Mouse (Mus musculus): Measurements from ENCODE around the gene Ptger2.
"Not testable (repeated sequence)": the region's sequence is repeated elsewhere in the genome, so short reads cannot be mapped to it uniquely, and the experiment has no call there.

The Ptger2 gene

GRCm38 (mm10) chr14:44987674-44988355 is at the start of gene Ptger2:
Gene Ptger2 (plus strand): TSS chr14:44988195.
- CTCF ChIA-PET: not testable (repeated sequence)

GRCm38 (mm10) chr14:44960746-44961145 is 27.2 kb upstream of the Ptger2 start:
- CTCF ChIA-PET: no interaction called here

- CTCF ChIA-PET: interaction anchor here (1.2 kb wide), 1 partner anchor 175 kb away, joined by 4 read pairs; no protein-coding TSS in a partner anchor
These were observed 10.7 kb upstream of the Ptger2 start for GRCm38 (mm10) chr14:44977278-44977677.

GRCm38 (mm10) chr14:44979887-44980286 is 8.1 kb upstream of the Ptger2 start:
- CTCF ChIA-PET: interaction anchor here (1.1 to 1.9 kb wide), 2 partner anchors 163 to 175 kb away, joined by 4 read pairs; no protein-coding TSS in a partner anchor

- CTCF ChIA-PET: interaction anchor here (0.9 kb wide), 1 partner anchor 9 kb away, joined by 3 read pairs; no protein-coding TSS in a partner anchor
These were observed 6.5 kb upstream of the Ptger2 start for GRCm38 (mm10) chr14:44981490-44981889.

- CTCF ChIA-PET: no interaction called here
These were observed 3.9 kb upstream of the Ptger2 start for GRCm38 (mm10) chr14:44984106-44984505.

- CTCF ChIA-PET: no interaction called here
These were observed 1.7 kb upstream of the Ptger2 start for GRCm38 (mm10) chr14:44986248-44986647.

GRCm38 (mm10) chr14:44988456-44989016 is 541 bp downstream of the Ptger2 start:
- CTCF ChIA-PET: interaction anchor here (0.6 kb wide), 1 partner anchor 185 kb away, joined by 4 read pairs; no protein-coding TSS in a partner anchor

GRCm38 (mm10) chr14:44989017-44989721 is 1.2 kb downstream of the Ptger2 start:
- CTCF ChIA-PET: interaction anchor here (0.6 kb wide), 1 partner anchor 184 kb away, joined by 4 read pairs; no protein-coding TSS in a partner anchor

GRCm38 (mm10) chr14:44989751-44990150 is 1.8 kb downstream of the Ptger2 start:
- CTCF ChIA-PET: interaction anchor here (0.8 kb wide), 1 partner anchor 9 kb away, joined by 3 read pairs; no protein-coding TSS in a partner anchor

GRCm38 (mm10) chr14:44994337-44994736 is 6.3 kb downstream of the Ptger2 start:
- CTCF ChIA-PET: no interaction called here

GRCm38 (mm10) chr14:45000086-45000769 is 12.2 kb downstream of the Ptger2 start:
- CTCF ChIA-PET: no interaction called here

- CTCF ChIA-PET: no interaction called here
These were observed 17.8 kb downstream of the Ptger2 start for GRCm38 (mm10) chr14:45005698-45006283.

- CTCF ChIA-PET: no interaction called here
These were observed 21.2 kb downstream of the Ptger2 start for GRCm38 (mm10) chr14:45009242-45009641.

- CTCF ChIA-PET: no interaction called here
These were observed 23.3 kb downstream of the Ptger2 start for GRCm38 (mm10) chr14:45011260-45011659.

GRCm38 (mm10) chr14:45011671-45012070 is 23.7 kb downstream of the Ptger2 start:
- CTCF ChIA-PET: no interaction called here

- CTCF ChIA-PET: no interaction called here
These were observed 33.6 kb downstream of the Ptger2 start for GRCm38 (mm10) chr14:45021551-45021950.

GRCm38 (mm10) chr14:45034293-45034692 is 46.3 kb downstream of the Ptger2 start:
- CTCF ChIA-PET: no interaction called here

GRCm38 (mm10) chr14:45036579-45036978 is 48.6 kb downstream of the Ptger2 start:
- CTCF ChIA-PET: no interaction called here

- CTCF ChIA-PET: no interaction called here
These were observed 50.1 kb downstream of the Ptger2 start for GRCm38 (mm10) chr14:45038052-45038451.

- CTCF ChIA-PET: no interaction called here
These were observed 53.0 kb downstream of the Ptger2 start for GRCm38 (mm10) chr14:45040851-45041475.

Data from spleen, embryonic (tissue).